Mouse (Mus musculus) kidney, embryonic 15.5 days (tissue): ENCODE measurements around the gene Tmem203. TPM values are rescaled to one million over a fixed set of nuclear protein-coding genes. Genes with fewer than 3 reads are reported as not detected.
"Not testable (repeated sequence)": the region's sequence is repeated elsewhere in the genome, so short reads cannot be mapped to it uniquely, and the experiment has no call there.

Experiments used
- ATAC-seq: fragments of 200-750 bp; cut with Nextera tagmentation; replicated peaks from 2 replicates; pipeline ENCODE4 v1.8.0; 2017; ENCODE audit warnings: moderate TSS enrichment; ENCODE audit not compliant: low FRiP score
- H3K27ac ChIP-seq: fragments of 300-500 bp; sonication (generic); 2 replicates; pipeline ENCODE4 v1.5.1; 2015; ENCODE audit warnings: mild to moderate bottlenecking, inconsistent platforms
- H3K27me3 ChIP-seq: fragments of 300-500 bp; sonication (generic); 2 replicates; pipeline ENCODE4 v1.6.1; 2015; ENCODE audit warnings: inconsistent platforms
- H3K36me3 ChIP-seq: fragments of 300-500 bp; sonication (generic); 2 replicates; pipeline ENCODE4 v1.6.1; 2015; ENCODE audit warnings: inconsistent platforms
- H3K4me1 ChIP-seq: fragments of 300-500 bp; sonication (generic); 2 replicates; pipeline ENCODE4 v1.6.1; 2015; ENCODE audit warnings: inconsistent platforms
- H3K4me2 ChIP-seq: fragments of 300-500 bp; sonication (generic); 2 replicates; pipeline ENCODE4 v1.6.1; 2015; ENCODE audit warnings: moderate library complexity, mild to moderate bottlenecking, inconsistent platforms
- H3K4me3 ChIP-seq: fragments of 300-500 bp; sonication (generic); replicated peaks from 2 replicates; pipeline ENCODE4 v1.5.1; 2015; ENCODE audit warnings: mild to moderate bottlenecking, inconsistent platforms
- H3K9ac ChIP-seq: fragments of 300-500 bp; sonication (generic); 2 replicates; pipeline ENCODE4 v1.6.1; 2015; ENCODE audit warnings: mild to moderate bottlenecking, inconsistent platforms
- H3K9me3 ChIP-seq: fragments of 300-500 bp; sonication (generic); replicated peaks from 2 replicates; pipeline ENCODE4 v1.6.1; 2016; ENCODE audit warnings: inconsistent platforms
- WGBS: fragments of 180-500 bp; shearing (Covaris S2); methylation state at CpG from one replicate; pipeline ENCODE4 v1.1.7; 2015; ENCODE audit warnings: mixed read lengths; 5-methylcytosine and 5-hydroxymethylcytosine counted together
- polyA plus RNA-seq: library from polyadenylated mRNA; unstranded; fragments of >200 nt; fragmentation: Nextera tagmentation; extraction: Ambion mirVana; gene quantifications from 2 replicates; pipeline ENCODE4 v1.2.1, GENCODE M21; 2015

Gene Tmem203
- polyA plus RNA-seq, 1 experiment from 2014 or later: 23.4 TPM

- Histone ChIP-seq H3K36me3 (peaks cover 54% of the 10 kb centered on the region), H3K4me3 (no peak within 1 kb of the TSS), H3K9ac (no peak within 1 kb of the TSS), H3K27ac (no peak within 1 kb of the TSS), H3K9me3 (no peaks in the 10 kb centered on the region), H3K4me2 (no peak within 1 kb of the TSS), H3K4me1 (peaks cover 19% of the 10 kb centered on the region), H3K27me3 (peaks cover 23% of the 10 kb centered on the region)
- WGBS: 85% methylated on average over 10 of the region's 10 CpGs
- no peak for ATAC-seq
These were observed 8.8 kb upstream of the Tmem203 start, which contains the start of gene AL732309.1 for GRCm38 (mm10) chr2:25246183-25247072. Gene AL732309.1 (minus strand): TSS chr2:25246863.

- H3K9me3 ChIP-seq: no peaks in the 10 kb centered on the region
- 88% methylated on average over 1 of the region's 1 CpGs for WGBS
- H3K27ac ChIP-seq: no peak overlapping the region
- H3K4me1 ChIP-seq: peaks cover 20% of the 10 kb centered on the region
- H3K4me3 ChIP-seq: no peak overlapping the region
- H3K9ac ChIP-seq: no peak overlapping the region
- no peak overlapping the region for H3K4me2 ChIP-seq
- H3K27me3 ChIP-seq: no peaks in the 10 kb centered on the region
- H3K36me3 ChIP-seq: peaks cover 62% of the 10 kb centered on the region
- no peak for ATAC-seq
These were observed 2.9 kb upstream of the Tmem203 start for GRCm38 (mm10) chr2:25252331-25252730.

- H3K27ac ChIP-seq, H3K9me3 ChIP-seq, ATAC-seq, H3K27me3 ChIP-seq: not testable (repeated sequence)
- Histone ChIP-seq H3K9ac (peak overlapping the region; percentile 84; the same call in 1 of the 2 replicates), H3K4me3 (peak overlapping the region; percentile 75), H3K4me1 (peaks cover 20% of the 10 kb centered on the region), H3K36me3 (peaks cover 21% of the 10 kb centered on the region), H3K4me2 (peak overlapping the region; percentile 89)
- 56% methylated on average over 12 of the region's 12 CpGs for WGBS
These were observed 1.3 kb downstream of the Tmem203 start for GRCm38 (mm10) chr2:25256443-25257109.

GRCm38 (mm10) chr2:25257250-25257649 is 2.0 kb downstream of the Tmem203 start:
- H3K27ac ChIP-seq, H3K4me3 ChIP-seq, H3K9me3 ChIP-seq, ATAC-seq, H3K4me2 ChIP-seq, H3K9ac ChIP-seq, H3K27me3 ChIP-seq: not testable (repeated sequence)
- Histone ChIP-seq H3K4me1 (peaks cover 24% of the 10 kb centered on the region), H3K36me3 (peaks cover 14% of the 10 kb centered on the region)
- WGBS: 84% methylated on average over 5 of the region's 5 CpGs

GRCm38 (mm10) chr2:25258887-25259286 is 3.6 kb downstream of the Tmem203 start:
- Histone ChIP-seq H3K27ac (no peak overlapping the region), H3K27me3 (peaks cover 5% of the 10 kb centered on the region), H3K9ac (no peak overlapping the region), H3K4me2 (no peak overlapping the region), H3K4me3 (no peak overlapping the region), H3K36me3 (no peaks in the 10 kb centered on the region), H3K4me1 (peaks cover 36% of the 10 kb centered on the region), H3K9me3 (no peaks in the 10 kb centered on the region)
- 60% methylated on average over 2 of the region's 2 CpGs for WGBS
- no peak for ATAC-seq

- peak; percentile 24 for ATAC-seq
- H3K36me3 ChIP-seq: no peaks in the 10 kb centered on the region
- peak overlapping the region; percentile 97 for H3K4me2 ChIP-seq
- peak overlapping the region; percentile 76 for H3K4me3 ChIP-seq
- 51% methylated on average over 12 of the region's 12 CpGs for WGBS
- peak overlapping the region; percentile 35; the same call in 1 of the 2 replicates for H3K9ac ChIP-seq
- peak overlapping the region; percentile 42 for H3K27ac ChIP-seq
- H3K9me3 ChIP-seq: no peaks in the 10 kb centered on the region
- peaks cover 48% of the 10 kb centered on the region for H3K4me1 ChIP-seq
- peaks cover 11% of the 10 kb centered on the region for H3K27me3 ChIP-seq
These were observed 6.6 kb downstream of the Tmem203 start for GRCm38 (mm10) chr2:25261870-25262269.

- Histone ChIP-seq H3K4me2 (peak within 1 kb of the TSS; percentile 97), H3K27ac (peak within 1 kb of the TSS; percentile 76), H3K27me3 (peaks cover 11% of the 10 kb centered on the region), H3K9ac (peak within 1 kb of the TSS; percentile 66), H3K4me1 (peaks cover 50% of the 10 kb centered on the region), H3K36me3 (no peaks in the 10 kb centered on the region), H3K4me3 (peak within 1 kb of the TSS; percentile 76), H3K9me3 (no peaks in the 10 kb centered on the region)
- WGBS: under 1% methylated on average over 39 of the region's 39 CpGs
- peak; percentile 98 for ATAC-seq
These were observed 7.1 kb downstream of the Tmem203 start, which contains the start of gene Tprn for GRCm38 (mm10) chr2:25262291-25262767. Gene Tprn (plus strand): TSS chr2:25262618.

- Histone ChIP-seq H3K4me3 (peak overlapping the region; percentile 76), H3K9ac (peak overlapping the region; percentile 66), H3K36me3 (no peaks in the 10 kb centered on the region), H3K4me2 (peak overlapping the region; percentile 97), H3K27ac (peak overlapping the region; percentile 76), H3K4me1 (peaks cover 52% of the 10 kb centered on the region), H3K9me3 (no peaks in the 10 kb centered on the region), H3K27me3 (peaks cover 11% of the 10 kb centered on the region)
- under 1% methylated on average over 82 of the region's 82 CpGs for WGBS
- ATAC-seq: peak; percentile 9; the same call in 1 of the 2 replicates
These were observed 7.8 kb downstream of the Tmem203 start for GRCm38 (mm10) chr2:25262795-25263622.

GRCm38 (mm10) chr2:25263623-25264285 is 8.5 kb downstream of the Tmem203 start:
- Histone ChIP-seq H3K36me3 (peaks cover 4% of the 10 kb centered on the region), H3K27ac (no peak overlapping the region), H3K4me1 (peaks cover 52% of the 10 kb centered on the region), H3K9me3 (no peaks in the 10 kb centered on the region), H3K9ac (peak overlapping the region; percentile 66), H3K4me2 (peak overlapping the region; percentile 97), H3K4me3 (peak overlapping the region; percentile 76), H3K27me3 (peaks cover 11% of the 10 kb centered on the region)
- WGBS: 19% methylated on average over 12 of the region's 12 CpGs
- ATAC-seq: no peak

- no peaks in the 10 kb centered on the region for H3K9me3 ChIP-seq
- peak overlapping the region; percentile 97 for H3K4me2 ChIP-seq
- WGBS: 78% methylated on average over 5 of the region's 5 CpGs
- H3K27ac ChIP-seq: no peak overlapping the region
- ATAC-seq: no peak
- peaks cover 11% of the 10 kb centered on the region for H3K27me3 ChIP-seq
- peaks cover 52% of the 10 kb centered on the region for H3K4me1 ChIP-seq
- H3K9ac ChIP-seq: peak overlapping the region; percentile 66; the same call in 1 of the 2 replicates
- peaks cover 9% of the 10 kb centered on the region for H3K36me3 ChIP-seq
- peak overlapping the region; percentile 76; the same call in 1 of the 2 replicates for H3K4me3 ChIP-seq
These were observed 9.0 kb downstream of the Tmem203 start for GRCm38 (mm10) chr2:25264286-25264660.

GRCm38 (mm10) chr2:25264851-25265250 is 9.6 kb downstream of the Tmem203 start:
- Histone ChIP-seq H3K36me3 (peaks cover 15% of the 10 kb centered on the region), H3K4me3 (no peak overlapping the region), H3K9me3 (no peaks in the 10 kb centered on the region), H3K27ac (no peak overlapping the region), H3K27me3 (peaks cover 11% of the 10 kb centered on the region), H3K9ac (no peak overlapping the region), H3K4me2 (peak overlapping the region; percentile 97; the same call in 1 of the 2 replicates), H3K4me1 (peaks cover 52% of the 10 kb centered on the region)
- 78% methylated on average over 3 of the region's 3 CpGs for WGBS
- no peak for ATAC-seq
